Mouse (Mus musculus) cerebellum, adult 9-11 months (tissue): ENCODE measurements around the gene Hcfc1.

ENCODE experiments used
- DNase-seq: peaks from one replicate; pipeline ENCODE4 v3.0.0; 2022

The Hcfc1 gene

GRCm38 (mm10) chrX:73941860-73942259 is 24.3 kb downstream of the Hcfc1 start:
- DNase-seq, result no peak

DNA sequence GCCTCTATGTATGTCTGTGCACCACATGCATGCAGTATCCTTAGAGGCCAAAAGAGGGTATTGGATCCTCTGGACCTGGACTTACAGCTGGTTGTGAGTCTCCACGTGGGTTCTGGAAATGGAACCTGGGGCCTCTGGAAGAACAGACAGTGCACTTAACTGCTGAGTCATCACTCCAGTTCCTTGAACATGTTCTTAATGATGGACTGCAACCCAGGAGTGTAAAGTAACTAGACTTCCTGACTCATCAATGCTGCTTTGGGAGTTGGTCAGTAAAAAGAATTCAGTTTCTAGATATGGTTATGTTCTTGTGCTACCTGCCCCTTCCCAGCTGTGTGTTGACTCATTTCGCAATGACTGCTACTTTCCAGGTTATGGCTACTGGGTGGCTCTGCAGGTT is 34.3 kb downstream of the Hcfc1 start:
- no peak for DNase-seq

- no peak for DNase-seq
Observed at GRCm38 (mm10) chrX:73930402-73931062, 35.6 kb downstream of the Hcfc1 start, which contains the start of gene Renbp. Renbp (minus strand) TSS chrX:73930850.

DNA sequence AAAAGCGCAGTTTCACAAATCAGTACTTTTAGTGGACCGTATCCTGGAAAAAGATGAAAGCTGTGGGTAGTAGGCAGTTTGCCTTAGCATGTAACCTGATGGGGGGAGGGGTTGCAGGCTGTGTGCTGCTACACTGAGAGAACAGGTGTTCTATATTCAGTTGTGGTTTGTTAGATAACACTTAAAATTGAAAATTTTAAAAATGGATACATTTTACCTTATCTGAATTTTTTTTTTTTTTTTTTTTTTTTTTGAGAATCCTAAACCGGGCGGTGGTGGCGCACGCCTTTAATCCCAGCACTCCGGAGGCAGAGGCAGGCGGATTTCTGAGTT is 43.6 kb downstream of the Hcfc1 start:
- no peak for DNase-seq

GRCm38 (mm10) chrX:73921823-73922549 is 44.2 kb downstream of the Hcfc1 start, which contains the start of the genes Arhgap4 and Naa10:
Arhgap4 (minus strand) TSS chrX:73921870.
Naa10 (minus strand) TSS chrX:73921944.
- DNase-seq, result peak; percentile 94

DNA sequence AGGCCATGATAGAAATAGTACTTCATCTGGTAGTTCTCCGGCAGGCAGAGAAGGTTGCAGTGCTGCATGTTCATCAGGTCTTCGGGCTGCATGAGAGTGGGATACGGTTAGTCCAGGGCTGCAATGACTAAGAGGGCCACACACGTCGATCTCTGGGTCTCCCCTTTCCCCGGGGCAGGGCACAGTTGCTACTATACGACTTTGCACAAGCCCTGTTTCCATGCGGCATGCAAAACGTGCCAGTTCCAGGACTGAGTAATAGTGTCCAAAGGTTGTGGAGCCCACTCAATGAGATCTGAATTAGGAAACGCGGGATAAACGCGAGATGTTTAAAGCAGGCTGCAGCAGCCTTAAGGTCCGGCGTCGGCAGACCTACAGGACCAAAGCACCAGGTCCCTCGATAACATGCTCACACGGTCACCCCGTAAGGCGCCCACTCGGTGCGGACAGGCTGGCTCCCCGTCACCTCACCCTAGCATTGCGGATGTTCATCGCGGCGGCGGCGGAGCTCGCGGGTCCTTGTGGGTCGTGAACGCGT is 44.8 kb downstream of the Hcfc1 start:
- no peak for DNase-seq

DNA sequence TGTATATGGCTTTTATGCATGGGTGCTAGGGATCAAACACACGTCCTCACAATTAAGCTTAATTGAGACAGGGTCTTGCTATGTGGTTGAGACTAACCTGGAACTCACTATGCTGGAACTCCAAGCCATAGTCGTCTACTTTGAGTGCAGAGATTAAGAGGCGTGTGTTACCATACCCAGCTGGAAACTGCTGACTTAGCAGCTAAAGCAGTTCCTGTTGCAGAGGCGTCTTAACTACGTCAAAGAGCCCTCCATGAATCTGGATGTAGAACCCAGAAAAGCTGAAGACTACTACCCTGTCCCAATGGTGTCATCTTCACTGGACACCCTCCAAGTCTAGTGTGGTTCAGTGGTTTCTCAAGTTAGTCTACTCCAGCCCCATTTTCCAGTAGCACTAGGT is 47.5 kb downstream of the Hcfc1 start:
- DNase-seq, result no peak

DNA sequence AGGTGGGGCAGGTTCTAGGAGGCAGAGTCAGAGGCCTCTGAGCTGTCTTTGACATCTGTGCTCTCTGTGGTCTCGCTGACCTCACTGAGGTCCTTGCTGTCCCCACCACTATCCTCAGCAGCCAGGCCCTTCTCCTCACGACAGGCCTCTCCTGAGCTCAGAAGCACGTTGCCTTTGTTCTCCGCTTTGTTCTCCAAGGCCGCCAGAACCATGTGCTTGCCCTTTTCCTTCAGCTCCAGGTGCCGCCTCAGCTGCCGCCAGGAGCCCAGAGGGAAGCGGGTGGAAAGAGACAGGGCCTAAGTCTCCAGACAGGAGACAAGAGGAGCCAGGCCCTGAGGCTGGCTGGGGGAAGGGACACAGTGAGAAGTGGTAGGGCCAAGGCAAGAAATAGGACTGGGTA is 49.2 kb downstream of the Hcfc1 start:
- DNase-seq, result no peak

GRCm38 (mm10) chrX:73914827-73915703 is 51.1 kb downstream of the Hcfc1 start:
- DNase-seq, result peak; percentile 96

DNA sequence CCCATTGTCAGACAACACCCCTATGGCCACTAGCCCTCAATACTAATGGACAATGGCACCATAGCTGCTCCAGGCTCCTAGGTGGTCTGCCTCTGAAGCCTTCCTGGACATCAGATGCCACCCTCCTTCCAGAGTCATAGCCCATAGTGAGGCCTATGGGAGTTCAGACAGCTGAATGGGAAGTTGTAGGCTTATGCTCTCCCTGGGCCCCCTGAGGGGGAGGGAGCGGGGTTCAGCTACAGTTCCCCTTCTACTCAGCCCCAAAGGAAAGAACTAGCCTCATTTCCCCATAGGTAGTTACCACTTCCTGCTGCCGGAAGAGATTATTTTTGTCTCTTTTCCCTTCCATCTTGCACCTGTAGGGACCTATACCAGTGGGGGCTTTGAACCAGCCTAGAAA is 54.6 kb downstream of the Hcfc1 start:
- DNase-seq, result no peak

DNA sequence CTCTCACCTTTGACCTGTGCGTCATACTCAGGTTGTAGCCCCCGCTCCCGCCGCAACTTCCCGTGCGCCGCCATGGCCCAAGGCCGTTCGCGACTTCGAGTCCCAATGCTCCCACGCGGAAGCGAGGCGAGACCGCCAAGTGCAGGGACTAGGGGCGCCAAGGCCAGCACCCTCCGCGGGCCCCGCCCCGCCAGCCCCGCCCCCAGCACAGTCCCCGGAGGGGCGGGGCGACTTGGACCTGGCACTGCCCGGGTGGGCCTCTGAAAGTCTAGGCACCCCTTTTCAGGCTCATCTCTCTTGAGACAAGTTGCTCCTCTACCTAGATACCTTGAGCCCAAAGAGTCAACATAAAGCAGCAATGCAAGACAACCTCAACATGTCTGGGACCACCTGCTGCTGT is 55.0 kb downstream of the Hcfc1 start:
- no peak for DNase-seq

- DNase-seq, result no peak
Observed at GRCm38 (mm10) chrX:73910451-73910850, 55.7 kb downstream of the Hcfc1 start.

DNA sequence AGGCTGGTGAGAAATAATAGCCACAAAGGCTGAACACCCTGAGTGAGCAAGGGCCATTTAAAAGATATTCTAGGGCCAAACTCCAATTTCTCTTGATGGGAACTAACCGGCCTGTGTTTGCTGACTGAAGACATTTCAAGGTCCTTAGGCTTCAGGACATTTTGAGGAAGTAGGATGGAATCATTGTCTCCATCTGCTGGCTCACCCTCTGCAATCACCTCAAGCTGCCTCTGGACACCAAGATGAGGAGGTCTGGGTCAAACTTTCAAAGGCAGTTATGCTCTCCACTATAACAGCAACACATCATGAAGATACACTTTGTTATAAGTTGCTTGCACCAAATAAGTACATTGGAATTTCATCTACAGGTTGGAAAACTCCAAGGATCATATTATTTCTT is 56.1 kb downstream of the Hcfc1 start:
- no peak for DNase-seq

DNA sequence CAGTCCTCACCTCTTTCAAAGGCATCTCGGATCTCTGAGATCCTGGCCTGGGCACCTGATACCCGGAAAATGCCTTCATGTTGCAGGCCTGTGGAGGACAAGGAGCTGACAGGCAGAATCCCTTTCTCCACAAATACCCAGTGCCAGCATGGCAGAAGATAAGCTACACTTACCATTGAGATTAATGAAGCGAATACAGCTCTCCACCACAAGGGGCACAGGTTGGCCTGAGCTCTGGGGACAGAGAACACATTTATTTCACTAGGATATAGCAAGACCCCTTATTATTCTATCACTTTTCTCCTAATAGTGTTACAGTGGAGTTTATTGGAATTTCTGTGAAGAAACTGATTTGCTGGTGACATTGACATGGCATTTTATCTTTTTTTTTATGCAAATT is 68.2 kb downstream of the Hcfc1 start:
- no peak for DNase-seq

DNA sequence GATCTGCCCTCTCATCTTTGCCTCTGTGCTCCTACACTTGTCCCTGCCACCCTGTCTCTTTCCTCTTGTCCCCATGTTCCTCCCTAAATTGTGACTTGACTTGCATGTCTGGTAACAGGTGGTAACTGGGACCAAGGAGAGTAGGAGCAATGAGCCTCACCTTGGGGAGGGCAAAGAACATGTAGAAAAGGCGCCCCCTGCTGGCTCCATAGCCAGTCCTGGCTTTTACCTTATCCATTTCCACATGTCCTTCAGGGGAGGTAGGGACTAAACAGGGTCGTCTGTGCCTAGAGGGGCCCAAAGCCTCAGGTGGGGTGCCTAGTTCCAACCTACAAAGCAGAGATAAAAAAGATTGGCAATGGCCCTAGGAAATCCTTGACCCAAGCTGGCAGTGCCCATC is 70.4 kb downstream of the Hcfc1 start, which contains the start of gene L1cam:
Gene L1cam, minus strand, starts transcription at position 387 of the 400 bp plus-strand sequence.
- peak; percentile 61 for DNase-seq

DNA sequence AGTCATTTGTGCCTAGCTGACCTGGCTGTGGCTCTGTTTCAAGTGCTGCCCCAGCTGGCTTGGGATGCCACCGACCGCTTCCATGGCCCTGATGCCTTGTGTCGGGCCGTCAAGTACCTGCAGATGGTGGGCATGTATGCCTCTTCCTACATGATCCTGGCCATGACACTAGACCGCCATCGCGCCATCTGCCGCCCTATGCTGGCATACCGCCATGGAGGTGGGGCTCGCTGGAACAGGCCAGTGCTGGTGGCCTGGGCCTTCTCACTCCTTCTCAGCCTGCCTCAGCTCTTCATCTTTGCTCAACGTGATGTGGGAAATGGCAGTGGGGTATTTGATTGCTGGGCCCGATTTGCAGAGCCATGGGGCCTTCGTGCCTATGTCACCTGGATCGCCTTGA is 73.3 kb downstream of the Hcfc1 start:
- peak; percentile 68 for DNase-seq
